Mouse (Mus musculus): ENCODE data around the gene Nyap1. TPM values are rescaled to one million over a fixed set of nuclear protein-coding genes. Genes with fewer than 3 reads are reported as not detected.
A peak's percentile ranks its signal among the peaks of the same experiment; 100 is the strongest.
"Not testable (repeated sequence)": the region's sequence is repeated elsewhere in the genome, so short reads cannot be mapped to it uniquely, and the experiment has no call there.

Nyap1 gene
- total RNA-seq, 2 experiments from 2014 or later: 0.98 to 0.99 TPM

- intact Hi-C loops (cut with DNase I): loop anchor here (5.0 kb wide), 2 partner anchors 438 to 788 kb away; partner anchors contain the start of genes Plod3 and Znhit1
- no peak for DNase-seq (ENCODE audit: low spot score)
Observed at GRCm38 (mm10) chr5:137775587-137776290, 34.3 kb upstream of the Nyap1 start.

GRCm38 (mm10) chr5:137772755-137773154 is 31.3 kb upstream of the Nyap1 start:
- intact Hi-C loops (cut with DNase I): no loop called here
- no peak for DNase-seq (ENCODE audit: low spot score)

DNA sequence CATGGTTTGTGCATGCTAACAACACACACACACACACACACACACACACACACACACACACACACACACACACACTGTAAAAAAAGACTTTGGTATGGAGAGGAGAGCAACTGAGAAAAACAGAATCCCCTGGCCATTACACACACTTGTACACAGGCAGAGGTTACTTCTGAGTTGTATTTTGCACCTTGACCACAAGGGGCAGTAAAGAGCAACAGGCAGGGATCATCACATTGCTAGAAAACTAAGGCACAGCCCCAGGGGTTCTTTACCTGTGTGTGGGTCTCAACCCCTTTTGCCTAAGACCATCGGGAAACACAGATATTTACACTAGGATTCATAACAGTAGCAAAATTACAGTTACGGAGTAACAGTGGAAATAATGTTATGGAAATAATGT is 29.3 kb upstream of the Nyap1 start:
- intact Hi-C loops (cut with DNase I): no loop called here
- no peak for DNase-seq (ENCODE audit: low spot score)

DNA sequence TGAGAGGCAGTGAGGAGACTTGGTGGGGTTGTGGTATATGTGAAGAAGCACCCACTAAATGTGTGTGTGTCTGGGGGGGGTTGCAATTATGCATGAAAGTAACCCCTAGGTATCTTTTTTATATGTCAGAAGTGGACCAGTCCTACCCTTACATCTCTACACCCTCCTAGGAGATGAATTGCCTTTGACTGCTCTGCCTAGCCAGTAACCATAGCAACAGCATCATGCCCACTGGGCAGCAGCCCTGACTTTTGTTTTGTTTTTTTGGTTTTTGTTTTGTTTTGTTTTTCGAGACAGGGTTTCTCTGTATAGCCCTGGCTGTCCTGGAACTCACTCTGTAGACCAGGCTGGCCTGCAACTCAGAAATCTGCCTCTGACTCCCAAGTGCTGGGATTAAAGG is 27.1 kb upstream of the Nyap1 start:
- intact Hi-C loops (cut with DNase I): no loop called here
- DNase-seq (ENCODE audit: low spot score): no peak

DNA sequence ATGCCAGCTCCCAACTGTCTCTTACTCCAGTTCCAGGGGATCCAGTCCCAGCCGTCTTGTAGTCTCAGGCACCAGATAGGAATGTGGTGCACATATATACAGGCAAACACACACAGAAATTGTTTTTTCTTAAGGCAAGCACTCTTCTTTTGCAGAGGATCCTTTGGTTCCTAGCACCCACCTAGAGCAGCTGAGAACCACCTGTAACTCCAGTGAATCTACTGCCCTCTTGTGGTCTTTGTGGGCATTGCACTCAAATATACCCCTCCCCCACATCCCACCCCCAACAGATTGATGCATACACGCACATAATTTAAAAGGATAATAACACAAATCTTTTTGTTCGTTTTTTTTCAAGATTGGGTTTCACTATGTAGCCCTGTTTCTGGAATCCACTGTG is 24.9 kb upstream of the Nyap1 start:
- intact Hi-C loops (cut with DNase I): no loop called here
- DNase-seq (ENCODE audit: low spot score): no peak

DNA sequence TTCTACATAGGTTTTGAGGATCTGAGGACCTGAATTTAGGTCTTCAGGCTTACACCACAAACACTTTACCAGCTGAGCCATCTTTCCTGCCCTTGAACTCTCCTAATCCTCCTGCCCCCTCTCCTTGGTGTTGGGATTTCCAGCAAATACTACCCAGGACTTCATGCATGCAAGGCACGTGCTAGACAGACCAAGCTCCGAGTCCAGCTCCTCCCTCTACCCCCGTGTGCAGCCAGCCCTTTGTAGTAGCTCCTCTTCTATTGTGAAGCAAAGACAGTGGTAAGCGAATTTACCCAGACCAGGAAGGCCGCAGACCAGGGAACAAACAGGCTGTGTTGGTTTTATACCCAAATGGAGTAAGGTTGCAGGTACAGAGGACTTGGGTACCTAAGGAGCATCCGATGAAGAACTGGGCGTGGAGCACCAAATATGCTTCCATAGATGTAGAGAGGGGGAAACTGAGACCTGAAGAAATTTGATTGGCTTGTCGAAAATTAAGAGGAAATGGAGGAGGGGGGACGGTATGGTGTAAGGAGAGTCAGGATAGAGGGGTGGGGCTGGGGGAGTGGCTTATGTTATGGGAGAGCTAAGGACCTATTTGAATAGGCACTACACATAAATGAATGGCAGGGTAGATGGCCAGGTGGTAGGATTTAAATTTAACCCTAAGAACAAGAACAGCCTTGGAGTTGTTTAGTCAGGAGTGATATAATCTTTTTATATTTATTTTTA is 23.4 kb upstream of the Nyap1 start:
- intact Hi-C loops (cut with DNase I): no loop called here
- no peak for DNase-seq (ENCODE audit: low spot score)

- DNase-seq (ENCODE audit: low spot score): peak; percentile 76
- intact Hi-C loops (cut with DNase I): loop anchor here (5.0 kb wide), 4 partner anchors 158 to 243 kb away; partner anchors contain the start of genes Epo, Gigyf1, Gnb2 and Mospd3
Observed at GRCm38 (mm10) chr5:137759971-137760412, 18.6 kb upstream of the Nyap1 start.

- DNase-seq (ENCODE audit: low spot score): no peak
- intact Hi-C loops (cut with DNase I): loop anchor here (5.0 kb wide), 4 partner anchors 157 to 242 kb away; partner anchors contain the start of genes Epo, Gigyf1, Gnb2 and Mospd3
Observed at GRCm38 (mm10) chr5:137758921-137759534, 17.6 kb upstream of the Nyap1 start.

DNA sequence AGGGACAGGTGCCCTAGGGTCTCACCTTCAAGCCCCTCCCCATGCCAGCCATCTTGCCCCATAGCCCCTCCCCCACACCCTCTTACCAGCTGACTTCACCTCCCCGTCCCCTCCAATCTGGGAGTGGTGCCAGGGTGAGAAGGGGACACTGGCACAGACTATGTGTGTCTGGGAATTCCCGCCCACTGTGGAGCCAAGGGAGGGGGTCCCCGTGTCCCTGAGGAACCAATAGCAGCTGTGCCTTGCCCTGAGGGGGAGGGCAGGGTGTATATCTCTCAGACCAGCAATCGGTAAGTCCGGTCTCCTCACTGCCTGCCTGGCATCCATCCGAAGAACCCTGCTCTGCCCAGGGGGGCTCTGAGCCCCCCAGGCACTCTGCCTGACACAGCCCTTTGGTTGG is 16.5 kb upstream of the Nyap1 start:
- intact Hi-C loops (cut with DNase I): loop anchor here (1.0 to 5.0 kb wide), 5 partner anchors 101 to 241 kb away; partner anchors contain the start of genes Epo, Gigyf1, Gnb2 and Mospd3
- DNase-seq (ENCODE audit: low spot score): no peak

DNA sequence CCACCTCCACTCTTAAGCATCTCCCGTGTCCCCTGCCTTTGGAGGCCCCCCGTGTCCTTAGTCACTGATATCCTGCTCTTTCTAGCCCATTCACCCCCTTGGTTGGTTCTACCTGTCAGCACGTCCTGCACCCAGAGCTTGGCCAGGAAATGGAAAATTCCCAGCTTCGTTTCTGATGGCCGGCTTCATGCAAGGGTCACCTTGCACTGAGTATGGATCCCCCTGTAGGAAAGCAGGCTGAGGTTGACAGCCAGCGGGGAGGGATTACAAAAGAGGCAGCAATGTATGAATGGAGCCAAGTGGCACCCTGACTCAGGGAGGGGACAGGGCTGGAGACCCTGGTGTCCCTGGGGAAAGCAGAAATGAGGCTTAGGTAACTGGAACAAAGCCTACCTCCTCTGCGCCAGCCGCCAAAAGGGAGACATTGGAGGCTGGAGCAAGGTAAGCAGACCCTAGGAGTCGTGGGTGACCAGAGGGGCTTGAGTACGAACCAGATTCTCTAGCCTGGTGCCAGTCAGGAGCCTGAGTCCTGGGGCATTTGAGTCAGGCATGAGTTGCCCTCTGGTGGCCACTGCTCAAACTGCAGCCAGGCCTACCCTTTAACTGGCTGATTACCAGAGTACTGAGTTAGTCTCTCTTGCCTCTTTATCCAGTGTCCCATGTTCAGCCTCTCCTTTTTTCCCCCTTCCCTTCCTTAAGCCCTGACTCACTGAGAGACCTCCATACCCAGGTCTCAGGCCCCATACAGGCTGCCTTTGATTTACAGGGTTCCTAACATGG is 15.7 kb upstream of the Nyap1 start:
- intact Hi-C loops (cut with DNase I): loop anchor here (1.0 to 5.0 kb wide), 5 partner anchors 100 to 240 kb away; partner anchors contain the start of genes Epo, Gigyf1, Gnb2 and Mospd3
- DNase-seq (ENCODE audit: low spot score): peak; percentile 69

DNA sequence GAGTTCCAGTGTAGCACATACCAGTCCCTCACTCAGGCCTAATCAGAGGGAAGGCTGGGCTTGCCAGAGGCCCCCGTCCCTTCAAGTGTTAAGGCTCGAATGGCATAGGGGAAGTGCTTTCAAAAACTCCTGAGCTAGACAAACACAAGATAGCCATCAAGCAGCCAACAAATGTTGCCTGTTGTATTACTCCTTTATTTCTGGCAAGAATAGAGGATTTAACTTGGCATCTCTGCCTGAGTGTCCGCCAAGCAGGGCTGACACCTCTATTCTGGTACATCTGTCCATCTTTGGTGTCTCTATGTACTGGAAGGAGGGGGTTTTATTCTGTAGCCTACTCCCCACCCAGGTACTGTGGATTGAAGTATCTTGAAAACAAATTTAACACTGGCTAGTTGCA is 14.7 kb upstream of the Nyap1 start:
- DNase-seq (ENCODE audit: low spot score): no peak
- intact Hi-C loops (cut with DNase I): loop anchor here (5.0 kb wide), 4 partner anchors 154 to 239 kb away; partner anchors contain the start of genes Epo, Gigyf1, Gnb2 and Mospd3

DNA sequence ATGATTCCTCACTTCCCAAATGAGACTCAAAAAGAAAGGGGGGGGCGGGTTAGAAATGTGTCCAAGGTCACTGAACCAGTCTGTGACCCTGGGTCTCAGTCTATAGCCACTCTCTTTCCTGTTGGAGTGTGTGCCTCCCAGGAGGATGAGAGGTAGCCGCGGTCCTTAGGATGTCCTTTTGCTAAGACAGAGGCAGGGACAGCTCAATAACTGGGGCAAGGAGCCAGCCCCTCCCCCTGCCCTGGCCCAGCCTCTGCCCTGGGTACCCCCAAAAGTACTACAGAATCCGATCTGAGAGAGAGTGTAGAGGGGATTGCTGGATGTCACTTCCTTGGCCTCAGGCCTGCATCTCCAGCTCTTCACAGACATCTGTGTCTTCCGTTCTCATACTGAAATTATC is 14.0 kb upstream of the Nyap1 start:
- DNase-seq (ENCODE audit: low spot score): no peak
- intact Hi-C loops (cut with DNase I): loop anchor here (5.0 kb wide), 4 partner anchors 153 to 238 kb away; partner anchors contain the start of genes Epo, Gigyf1, Gnb2 and Mospd3

DNA sequence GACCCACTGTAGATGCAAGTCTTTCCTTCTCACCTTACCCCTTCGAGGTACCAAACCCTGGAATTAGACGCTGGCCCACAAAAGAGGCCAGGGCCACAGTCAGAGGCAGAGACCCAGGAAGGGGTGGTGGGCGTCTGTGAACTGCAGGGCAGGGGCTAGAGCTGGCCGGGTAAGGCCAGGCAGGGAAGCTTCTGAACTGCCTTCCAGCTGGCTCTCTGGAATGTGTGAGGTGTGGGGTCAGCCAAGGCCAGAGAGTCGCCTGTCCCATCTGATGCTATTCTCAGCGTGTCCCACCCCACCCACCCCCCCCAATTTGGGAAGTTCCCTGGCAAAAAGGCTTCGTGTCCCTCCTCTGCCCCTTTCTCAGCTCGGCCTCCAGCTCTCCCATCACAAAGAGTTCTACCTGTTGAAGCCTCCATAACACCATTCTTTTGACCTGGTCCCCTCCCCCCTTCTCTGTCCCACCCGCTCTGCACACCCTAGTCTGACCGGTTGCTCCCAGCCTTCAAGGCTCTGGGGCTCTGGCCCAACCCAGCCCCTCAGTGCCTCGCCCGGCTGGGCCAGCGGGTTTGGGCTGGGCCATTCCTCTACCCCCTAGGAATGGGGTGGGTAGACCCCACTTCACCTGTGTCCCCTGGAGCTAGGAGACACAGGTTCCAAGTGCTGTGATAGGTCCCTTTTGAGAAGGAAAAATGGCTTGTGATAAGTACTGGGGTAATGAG is 11.9 kb upstream of the Nyap1 start:
- intact Hi-C loops (cut with DNase I): no loop called here
- DNase-seq (ENCODE audit: low spot score): no peak

GRCm38 (mm10) chr5:137751988-137752387 is 10.6 kb upstream of the Nyap1 start:
- intact Hi-C loops (cut with DNase I): no loop called here
- DNase-seq (ENCODE audit: low spot score): no peak

- DNase-seq (ENCODE audit: low spot score): no peak
- intact Hi-C loops (cut with DNase I): no loop called here
Observed at GRCm38 (mm10) chr5:137751221-137751887, 9.9 kb upstream of the Nyap1 start.

DNA sequence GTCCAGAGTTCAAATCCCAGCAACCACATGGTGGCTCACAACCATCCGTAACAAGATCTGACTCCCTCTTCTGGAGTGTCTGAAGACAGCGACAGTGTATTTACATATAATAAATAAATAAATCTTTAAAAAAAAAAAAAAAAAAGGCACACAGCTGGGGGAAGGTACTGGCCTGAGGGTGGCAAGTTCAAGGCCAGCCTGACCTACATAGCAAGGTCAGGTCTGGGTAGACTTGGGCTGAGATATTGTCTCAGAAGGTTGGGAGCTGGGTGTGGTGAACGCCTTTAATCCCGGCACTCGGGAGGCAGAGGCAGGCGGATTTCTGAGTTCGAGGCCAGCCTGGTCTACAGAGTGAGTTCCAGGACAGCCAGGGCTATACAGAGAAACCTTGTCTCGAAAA is 8.8 kb upstream of the Nyap1 start:
- intact Hi-C loops (cut with DNase I); DNase-seq (ENCODE audit: low spot score): not testable (repeated sequence)

GRCm38 (mm10) chr5:137749196-137749836 is 7.9 kb upstream of the Nyap1 start:
- DNase-seq (ENCODE audit: low spot score): no peak
- intact Hi-C loops (cut with DNase I): no loop called here

All from heart, postnatal 25 days (tissue).